In the genomic region with DNA sequence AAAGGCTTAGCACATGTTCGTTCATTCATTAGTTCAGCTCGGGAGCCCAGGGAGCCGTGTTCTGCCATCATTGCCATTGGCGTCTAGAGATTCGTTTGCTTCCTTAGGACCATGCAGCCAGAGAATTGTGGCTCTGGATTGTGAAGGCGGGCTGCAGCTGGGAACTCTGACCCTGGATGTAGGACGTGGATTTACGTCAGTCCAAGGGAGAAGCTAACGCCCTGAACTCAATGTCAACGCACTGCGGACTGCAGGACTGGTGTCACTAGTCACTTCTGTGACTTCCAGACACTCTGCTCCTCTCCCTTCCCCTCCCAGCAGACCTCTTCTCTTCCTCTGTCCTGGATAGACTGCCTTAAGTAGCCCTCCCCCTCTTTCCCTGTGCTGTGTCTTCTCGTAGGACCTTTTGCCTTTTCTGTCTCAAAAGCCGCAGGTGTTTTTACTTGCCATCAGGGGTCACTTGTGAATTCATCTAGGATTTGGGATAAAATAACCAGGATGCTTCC, we compare ENCODE assay signal across 18 mouse cellular contexts. TPM values are rescaled to one million over a fixed set of nuclear protein-coding genes. Genes with fewer than 3 reads are reported as not detected.
A peak's percentile ranks its signal among the peaks of the same experiment; 100 is the strongest.
DNase-seq lines count a peak whose midpoint lies in the region; ATAC-seq and TF ChIP-seq lines count a peak whose summit lies in the region.
"Had no signal": no experiment of that assay in that cellular context is flagged by ENCODE, and none has a peak within 500 bp of the region (broad histone marks: within the 10 kb centered on the region; RNA-seq: fewer than 3 reads in every experiment).

No protein-coding gene starts in this region.

- no peak for TF ChIP-seq RAD21 in MEL (IDR thresholded peaks at IDR 0.05; ENCODE audit: low read depth, low read length)

- TF ChIP-seq CTCF in C2C12 (IDR thresholded peaks at IDR 0.05; ENCODE audit: control insufficient read depth, insufficient read depth, insufficient read length) (no peak), MEL (IDR thresholded peaks at IDR 0.05 in 2 of 3, conservative IDR thresholded peaks at IDR 0.05 in 1 of 3; ENCODE audit: control insufficient read depth in 1 of 3, insufficient read depth in 1 of 3, low read depth in 2 of 3, low read length in 3 of 3, poor library complexity in 1 of 3, severe bottlenecking in 1 of 3) (no peak)

- TF ChIP-seq EP300 in MEL (IDR thresholded peaks at IDR 0.05; ENCODE audit: low read depth in 1 of 2, low read length in 2 of 2), result no peak

- no peak overlapping the region for H3K9ac ChIP-seq in hindbrain, embryonic 16.5 days (ENCODE audit: low read depth, low read length)
- H3K9ac ChIP-seq in MEL (ENCODE audit: control insufficient read depth, low read depth, low read length, poor library complexity, severe bottlenecking), result no peak overlapping the region
- peak overlapping the region; percentile 31; the same call in 1 of the 2 replicates for H3K9ac ChIP-seq in intestine, embryonic 16.5 days (ENCODE audit: low read depth, low read length)
- H3K9ac ChIP-seq: forebrain, postnatal 0 days had no signal

- no peak for TF ChIP-seq POLR2A in MEL (IDR thresholded peaks at IDR 0.05; ENCODE audit: control insufficient read depth in 1 of 2, insufficient read depth in 1 of 2, low read depth in 1 of 2, low read length in 2 of 2, poor library complexity in 1 of 2)

- no peaks in the 10 kb centered on the region for H3K9me3 ChIP-seq in hindbrain, embryonic 10.5 days
- no peaks in the 10 kb centered on the region for H3K9me3 ChIP-seq in hindbrain, embryonic 16.5 days (ENCODE audit: control insufficient read depth, low read length)
- no peaks in the 10 kb centered on the region for H3K9me3 ChIP-seq in MEL (replicated peaks; ENCODE audit: insufficient read depth, low read length)
- no peaks in the 10 kb centered on the region for H3K9me3 ChIP-seq in intestine, embryonic 16.5 days (ENCODE audit: control insufficient read depth, low read length)

- WGBS in hindbrain, embryonic 10.5 days, result 42% methylated on average over 13 of the region's 13 CpGs
- WGBS in hindbrain, embryonic 16.5 days, result 44% methylated on average over 13 of the region's 13 CpGs
- 48% methylated on average over 13 of the region's 13 CpGs for WGBS in intestine, embryonic 16.5 days

- DNase-seq in hindbrain, embryonic 10.5 days (ENCODE audit: low spot score), result no peak
- DNase-seq in MEL (ENCODE audit: low read depth, low spot score), result no peak
- DNase-seq in cerebellum, adult 11 months, result no peak
- no peak for DNase-seq in T-cell, adult 2 months (ENCODE audit: low spot score)
- DNase-seq in adrenal gland, postnatal 4 days (ENCODE audit: low spot score in 2 of 2), result no peak
- DNase-seq: cerebellum, adult 9-10 months; forebrain, postnatal 0 days; kidney, adult 18-20 months; layer of hippocampus, adult 9-11 months; lung, postnatal 14 days; right cerebral cortex, postnatal 4 days had no signal

- no peaks in the 10 kb centered on the region for H3K36me3 ChIP-seq in hindbrain, embryonic 10.5 days
- H3K36me3 ChIP-seq in hindbrain, embryonic 16.5 days (ENCODE audit: control insufficient read depth, insufficient read depth, low read length), result no peaks in the 10 kb centered on the region
- no peaks in the 10 kb centered on the region for H3K36me3 ChIP-seq in C2C12 (ENCODE audit: control insufficient read depth, insufficient read depth)
- H3K36me3 ChIP-seq in MEL (ENCODE audit: control insufficient read depth in 1 of 2, insufficient read depth in 2 of 2, low read length in 2 of 2), result peaks cover 0 to 2% of the 10 kb centered on the region in 2 experiments; a peak in 2 of 4 replicates
- no peaks in the 10 kb centered on the region for H3K36me3 ChIP-seq in intestine, embryonic 16.5 days (ENCODE audit: control insufficient read depth, insufficient read depth, low read length)

- peaks cover 34% of the 10 kb centered on the region for H3K27me3 ChIP-seq in hindbrain, embryonic 10.5 days (ENCODE audit: insufficient read depth, poor library complexity, severe bottlenecking)
- no peaks in the 10 kb centered on the region for H3K27me3 ChIP-seq in hindbrain, embryonic 16.5 days (replicated peaks; ENCODE audit: control insufficient read depth, insufficient read depth, low read length)
- H3K27me3 ChIP-seq in C2C12 (ENCODE audit: control insufficient read depth, insufficient read depth, insufficient read length) (no peaks in the 10 kb centered on the region), MEL (ENCODE audit: control insufficient read depth in 1 of 2, insufficient read depth in 2 of 2, low read length in 2 of 2) (no peaks in the 10 kb centered on the region)
- H3K27me3 ChIP-seq in intestine, embryonic 16.5 days (replicated peaks; ENCODE audit: control insufficient read depth, insufficient read depth, low read length), result no peaks in the 10 kb centered on the region

- H3K4me2 ChIP-seq in hindbrain, embryonic 16.5 days (ENCODE audit: low read length), result no peak overlapping the region
- H3K4me2 ChIP-seq in intestine, embryonic 16.5 days (ENCODE audit: low read depth, low read length), result peak overlapping the region; percentile 29

- no peaks in the 10 kb centered on the region for H3K79me3 ChIP-seq in C2C12 (ENCODE audit: low read depth)

- 0 out of 2 replicates have a peak overlapping the region, but pooled peaks have one; percentile 20 for H3K4me3 ChIP-seq in hindbrain, embryonic 10.5 days
- H3K4me3 ChIP-seq in hindbrain, embryonic 16.5 days (ENCODE audit: low read length), result no peak overlapping the region
- H3K4me3 ChIP-seq in C2C12 (ENCODE audit: insufficient read depth, poor library complexity, severe bottlenecking) (no peak overlapping the region), MEL (ENCODE audit: control insufficient read depth in 1 of 2, insufficient read depth in 1 of 2, low read depth in 2 of 2, low read length in 2 of 2) (no peak overlapping the region)
- no peak overlapping the region for H3K4me3 ChIP-seq in intestine, embryonic 16.5 days (ENCODE audit: low read length)

- H3K79me2 ChIP-seq in C2C12 (ENCODE audit: control insufficient read depth, insufficient read depth), result no peaks in the 10 kb centered on the region
- H3K79me2 ChIP-seq in MEL (ENCODE audit: control insufficient read depth, insufficient read depth, low read length, poor library complexity), result no peaks in the 10 kb centered on the region

- H3K27ac ChIP-seq in hindbrain, embryonic 10.5 days, result no peak overlapping the region
- H3K27ac ChIP-seq in hindbrain, embryonic 16.5 days (ENCODE audit: low read depth, low read length), result no peak overlapping the region
- peak overlapping the region; percentile 77 for H3K27ac ChIP-seq in MEL (ENCODE audit: control insufficient read depth, low read depth, low read length)
- H3K27ac ChIP-seq in intestine, embryonic 16.5 days (ENCODE audit: low read length), result peak overlapping the region; percentile 84

- H3ac ChIP-seq in C2C12 (ENCODE audit: control insufficient read depth, insufficient read length, low read depth), result peak overlapping the region; percentile 31

- no peak for ATAC-seq in hindbrain, embryonic 16.5 days
- ATAC-seq in intestine, embryonic 16.5 days, result peak; percentile 19; the same call in 1 of the 2 replicates

- peaks cover 21% of the 10 kb centered on the region for H3K4me1 ChIP-seq in hindbrain, embryonic 10.5 days (replicated peaks)
- H3K4me1 ChIP-seq in hindbrain, embryonic 16.5 days (ENCODE audit: control insufficient read depth, insufficient read depth, low read depth, low read length), result peaks cover 7% of the 10 kb centered on the region
- peaks cover 0 to 31% of the 10 kb centered on the region in 2 experiments; a peak in 2 of 4 replicates for H3K4me1 ChIP-seq in MEL (ENCODE audit: control insufficient read depth in 1 of 2, insufficient read depth in 2 of 2, low read length in 2 of 2)
- peaks cover 14% of the 10 kb centered on the region for H3K4me1 ChIP-seq in intestine, embryonic 16.5 days (ENCODE audit: control insufficient read depth, insufficient read depth, low read length)

TF ChIP-seq in C2C12, 6 proteins besides CTCF, POLR2A, EP300 and RAD21:
- TF ChIP-seq MYOG (IDR thresholded peaks at IDR 0.05; ENCODE audit: control insufficient read depth, extremely low read depth, insufficient read length) (no peak), MYOD1 (IDR thresholded peaks at IDR 0.05; ENCODE audit: control insufficient read depth, insufficient read length, low read depth) (no peak), CEBPB (IDR thresholded peaks at IDR 0.05; ENCODE audit: low read depth) (no peak), MAX (IDR thresholded peaks at IDR 0.05) (no peak), USF1 (IDR thresholded peaks at IDR 0.05; ENCODE audit: low read depth) (no peak), FOSL1 (IDR thresholded peaks at IDR 0.05; ENCODE audit: insufficient read depth, low read length, poor library complexity, severe bottlenecking) (no peak)

TF ChIP-seq in MEL, 35 proteins besides CTCF, POLR2A, EP300 and RAD21 (continues in another document):
- no peak for TF ChIP-seq JUND (IDR thresholded peaks at IDR 0.05; ENCODE audit: low read depth, low read length)
- TF ChIP-seq POLR2AphosphoS2 (IDR thresholded peaks at IDR 0.05; ENCODE audit: low read length), result no peak
- no peak for TF ChIP-seq MAFK (IDR thresholded peaks at IDR 0.05; ENCODE audit: borderline replicate concordance, low read depth, low read length)
- TF ChIP-seq CHD2 (IDR thresholded peaks at IDR 0.05; ENCODE audit: low read length), result no peak
- TF ChIP-seq SIN3A (IDR thresholded peaks at IDR 0.05; ENCODE audit: low read length), result no peak
- no peak for TF ChIP-seq ZKSCAN1 (IDR thresholded peaks at IDR 0.05; ENCODE audit: low read depth, low read length)
- no peak for TF ChIP-seq ZC3H11A (IDR thresholded peaks at IDR 0.05; ENCODE audit: low read depth, low read length)

RNA-seq across cellular contexts. Expression of a gene that starts 9.9 kb away (rescaled TPM):
- 91.3 and 105 TPM in 2 replicates for polyA plus RNA-seq in hindbrain, embryonic 10.5 days (2016; fragmentation: Nextera tagmentation; extraction: Ambion mirVana)
- 93.9 and 102 TPM in 2 replicates for polyA plus RNA-seq in hindbrain, embryonic 16.5 days (2015; fragmentation: Nextera tagmentation; extraction: Ambion mirVana)
- polyA plus RNA-seq in C2C12 (2012; fragmentation: generic; extraction: Trizol), result 171 TPM
- 10.6 and 13.6 TPM in 2 replicates for total RNA-seq in MEL (2012; rRNA removed)
- 10 to 100 TPM in 1 of 2 experiments, not detected in 1; 19.3 TPM for polyA plus RNA-seq in MEL (2012; ENCODE audit: insufficient read depth in 1 of 2, insufficient read length in 2 of 2, low read depth in 1 of 2, low replicate concordance in 2 of 2, missing spikeins in 1 of 2)
- polyA plus RNA-seq in intestine, embryonic 16.5 days (2015; fragmentation: Nextera tagmentation; extraction: Ambion mirVana), result 74.8 and 77.0 TPM in 2 replicates
- 10 to 100 TPM; 67.3 to 72.8 TPM for total RNA-seq in adrenal gland, postnatal 4 days (2021)

RNA-seq across cellular contexts. Expression of a gene that starts 37.5 kb away (rescaled TPM):
- 0.08 TPM in 1 of 2 replicates, not detected in the other for polyA plus RNA-seq in hindbrain, embryonic 10.5 days (2016; fragmentation: Nextera tagmentation; extraction: Ambion mirVana)
- polyA plus RNA-seq in hindbrain, embryonic 16.5 days (2015; fragmentation: Nextera tagmentation; extraction: Ambion mirVana), result 0.09 TPM in 1 of 2 replicates, not detected in the other
- polyA plus RNA-seq in C2C12 (2012; fragmentation: generic; extraction: Trizol), result not detected
- total RNA-seq in MEL (2012; rRNA removed), result not detected in 2 replicates
- polyA plus RNA-seq in MEL (2012; ENCODE audit: insufficient read depth in 1 of 2, insufficient read length in 2 of 2, low read depth in 1 of 2, low replicate concordance in 2 of 2, missing spikeins in 1 of 2), result not detected
- 3.6 and 4.2 TPM in 2 replicates for polyA plus RNA-seq in intestine, embryonic 16.5 days (2015; fragmentation: Nextera tagmentation; extraction: Ambion mirVana)
- total RNA-seq in adrenal gland, postnatal 4 days (2021), result under 1 TPM in 1 of 2 experiments, not detected in 1; 0.11 TPM
- total RNA-seq: forebrain, postnatal 0 days; gastrocnemius, postnatal 4 days; midbrain, postnatal 0 days had no signal
- polyA plus RNA-seq: embryonic facial prominence, embryonic 11.5 days; limb, embryonic 11.5 days had no signal

Comparison
In these comparisons a context has a peak if more than half of its experiments do, and no peak if none do; other contexts are left out.
1. H3K27ac ChIP-seq: peak in MEL (single experiment) and intestine, embryonic 16.5 days (single experiment); none in hindbrain, embryonic 10.5 days (single experiment) and hindbrain, embryonic 16.5 days (single experiment).